Mouse (Mus musculus) megakaryocyte, embryonic 14.5 days (primary cell): Measurements from ENCODE around the gene Mroh2a.

ENCODE experiments used
- FLI1 ChIP-seq: IDR thresholded peaks from 2 replicates; pipeline ENCODE4 v1.6.1; 2012; ENCODE audit warnings: low read length, inconsistent platforms, mixed read lengths
- GATA1 ChIP-seq: IDR thresholded peaks from 3 replicates; pipeline ENCODE4 v1.6.1; 2012; ENCODE audit warnings: mixed read lengths, low read length, inconsistent platforms, borderline replicate concordance

DNA sequence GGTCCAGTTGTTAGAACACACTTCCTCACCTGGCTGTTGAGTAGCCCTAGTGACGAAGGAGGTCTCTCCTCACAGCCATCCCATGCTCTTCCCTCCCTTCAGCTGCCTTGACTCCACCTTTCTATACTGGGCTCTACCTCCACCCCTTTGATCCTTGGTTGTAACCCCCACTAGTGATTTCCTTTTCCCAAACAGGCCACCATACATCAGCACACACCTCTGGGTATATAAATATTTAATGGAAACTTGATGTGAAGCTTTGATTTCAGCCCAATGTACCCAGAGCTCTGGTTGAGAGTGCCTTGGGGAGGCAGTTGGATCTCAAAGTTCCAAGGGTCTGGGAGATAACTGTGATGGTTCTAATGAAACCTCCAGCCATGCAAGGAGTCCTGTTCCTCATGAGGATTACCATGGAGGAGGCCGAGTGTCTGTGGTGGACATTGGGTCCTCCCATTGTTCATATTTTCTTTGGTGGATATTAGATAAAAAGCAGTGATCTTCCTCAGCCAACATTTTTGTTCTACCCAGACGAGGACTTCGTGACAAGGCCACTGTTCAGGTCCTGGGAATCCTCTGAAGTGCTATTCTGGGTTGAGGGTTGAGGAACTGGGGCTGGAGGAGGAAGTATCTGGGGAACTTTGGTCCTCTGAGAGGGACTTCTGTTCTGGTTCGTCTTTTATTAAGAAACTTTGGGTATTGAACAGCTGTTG lies at the start of gene Mroh2a:
- TF ChIP-seq GATA1 (no peak), FLI1 (no peak)
